Mouse (Mus musculus) olfactory bulb, adult 2 months (tissue): ENCODE measurements around the gene Chst15.

Experiments
- CTCF ChIP-seq: fragments of 200-500 bp; IDR thresholded peaks from 2 replicates; pipeline ENCODE4 v1.5.1; 2012; ENCODE audit warnings: low read depth, mild to moderate bottlenecking, low read length, moderate library complexity; ENCODE audit not compliant: insufficient read depth
- POLR2A ChIP-seq: fragments of 200-500 bp; IDR thresholded peaks from 2 replicates; pipeline ENCODE4 v1.6.1; 2012; ENCODE audit warnings: mild to moderate bottlenecking, low read depth, low read length, moderate library complexity; ENCODE audit not compliant: insufficient read depth

DNA sequence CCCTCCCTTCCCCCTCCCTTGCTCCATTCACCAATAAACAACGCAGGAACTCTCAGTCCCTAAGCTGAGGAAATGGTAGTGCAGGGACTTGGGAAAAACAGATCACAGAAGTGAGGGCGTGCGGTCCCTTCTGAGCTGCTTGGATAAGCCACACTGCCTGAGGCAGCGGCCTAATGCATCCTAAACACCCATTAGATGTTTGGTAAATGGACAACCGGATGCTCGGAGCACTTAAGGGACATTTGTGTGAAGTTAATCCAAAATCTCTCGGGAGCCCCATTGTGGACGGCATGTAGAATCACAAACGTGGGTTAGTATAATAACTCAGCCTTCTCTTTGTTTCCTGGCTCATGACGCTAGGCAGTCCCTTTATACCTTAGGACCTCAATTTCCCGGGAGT lies 15.1 kb upstream of the Chst15 start:
- no peak for TF ChIP-seq CTCF
- no peak for TF ChIP-seq POLR2A
